ENCODE assay signal across 29 mouse cellular contexts in genomic region chr9:89600677-89601076, GRCm38 (mm10). TPM values are rescaled to one million over a fixed set of nuclear protein-coding genes. Genes with fewer than 3 reads are reported as not detected.
DNase-seq lines count a peak whose midpoint lies in the region; ATAC-seq and TF ChIP-seq lines count a peak whose summit lies in the region.
"Had no signal": no experiment of that assay in that cellular context is flagged by ENCODE, and none has a peak within 500 bp of the region (broad histone marks: within the 10 kb centered on the region; RNA-seq: fewer than 3 reads in every experiment).

No protein-coding gene starts in this region.

- H3K4me2 ChIP-seq in intestine, embryonic 14.5 days (ENCODE audit: low read length) = no peak overlapping the region
- H3K4me2 ChIP-seq in intestine, embryonic 16.5 days (ENCODE audit: low read depth, low read length) = no peak overlapping the region
- no peak overlapping the region for H3K4me2 ChIP-seq in midbrain, embryonic 11.5 days
- H3K4me2 ChIP-seq: heart, embryonic 15.5 days; intestine, embryonic 15.5 days; liver, embryonic 12.5 days had no signal

- no peak overlapping the region for H3K27ac ChIP-seq in intestine, embryonic 14.5 days (ENCODE audit: low read depth)
- no peak overlapping the region for H3K27ac ChIP-seq in intestine, embryonic 16.5 days (ENCODE audit: low read length)
- H3K27ac ChIP-seq in cerebellum, adult 2 months (ENCODE audit: insufficient read depth, low read length) = no peak overlapping the region
- H3K27ac ChIP-seq in midbrain, embryonic 11.5 days (ENCODE audit: low read depth, low read length) = no peak overlapping the region
- H3K27ac ChIP-seq: heart, embryonic 10.5 days; heart, embryonic 15.5 days; intestine, embryonic 15.5 days; kidney, postnatal 0 days; liver, embryonic 12.5 days had no signal

- H3K27me3 ChIP-seq in intestine, embryonic 14.5 days (replicated peaks; ENCODE audit: control insufficient read depth, insufficient read depth, low read length) = no peaks in the 10 kb centered on the region
- no peaks in the 10 kb centered on the region for H3K27me3 ChIP-seq in intestine, embryonic 16.5 days (replicated peaks; ENCODE audit: control insufficient read depth, insufficient read depth, low read length)
- no peaks in the 10 kb centered on the region for H3K27me3 ChIP-seq in cerebellum, adult 2 months (ENCODE audit: control insufficient read depth, insufficient read depth, low read length)
- H3K27me3 ChIP-seq in midbrain, embryonic 11.5 days (ENCODE audit: control insufficient read depth, insufficient read depth, low read length) = no peaks in the 10 kb centered on the region
- H3K27me3 ChIP-seq: heart, embryonic 15.5 days; intestine, embryonic 15.5 days; liver, embryonic 12.5 days had no signal

- no peaks in the 10 kb centered on the region for H3K36me3 ChIP-seq in intestine, embryonic 14.5 days (ENCODE audit: control insufficient read depth, insufficient read depth, low read length)
- no peaks in the 10 kb centered on the region for H3K36me3 ChIP-seq in intestine, embryonic 16.5 days (ENCODE audit: control insufficient read depth, insufficient read depth, low read length)
- no peaks in the 10 kb centered on the region for H3K36me3 ChIP-seq in midbrain, embryonic 11.5 days (ENCODE audit: control insufficient read depth, insufficient read depth, low read length)
- H3K36me3 ChIP-seq: heart, embryonic 10.5 days; heart, embryonic 15.5 days; intestine, embryonic 15.5 days; liver, embryonic 12.5 days had no signal

- no peaks in the 10 kb centered on the region for H3K9me3 ChIP-seq in intestine, embryonic 14.5 days (ENCODE audit: control insufficient read depth, low read length)
- no peaks in the 10 kb centered on the region for H3K9me3 ChIP-seq in intestine, embryonic 16.5 days (ENCODE audit: control insufficient read depth, low read length)
- no peaks in the 10 kb centered on the region for H3K9me3 ChIP-seq in midbrain, embryonic 11.5 days (ENCODE audit: control insufficient read depth, low read length)
- H3K9me3 ChIP-seq: heart, embryonic 10.5 days; heart, embryonic 15.5 days; intestine, embryonic 15.5 days had no signal

- ATAC-seq in intestine, embryonic 14.5 days (replicated peaks; ENCODE audit: low FRiP score, low TSS enrichment, low read depth) = no peak
- ATAC-seq in intestine, embryonic 16.5 days = no peak
- ATAC-seq in granulocyte monocyte progenitor cell, adult 5-6 weeks (replicated peaks; ENCODE audit: poor library complexity, severe bottlenecking) = no peak
- ATAC-seq in midbrain, embryonic 11.5 days (ENCODE audit: low FRiP score) = no peak
- ATAC-seq: forebrain, embryonic 16.5 days; hindbrain, embryonic 16.5 days; intestine, embryonic 15.5 days; liver, embryonic 12.5 days; liver, postnatal 0 days had no signal

- DNase-seq in intestine, embryonic 14.5 days (ENCODE audit: low spot score) = peak; percentile 4
- peak; percentile 69 for DNase-seq in cerebellum, adult 11 months
- DNase-seq in cerebellum, adult 2 months = peak; percentile 78 to 88
- peak; percentile 64 to 90 for DNase-seq in cerebellum, postnatal 14 days
- DNase-seq in midbrain, embryonic 11.5 days (ENCODE audit: low spot score, missing footprints) = no peak
- DNase-seq: adrenal gland, postnatal 25 days; gastrocnemius, postnatal 14 days; heart, adult 11 months; kidney, adult 8-10 months; layer of hippocampus, adult 9-11 months; liver, postnatal 0 days; lung, postnatal 36 days; midbrain, embryonic 14.5 days; retina, postnatal 1 day; right cerebral cortex, postnatal 14 days; thymus, postnatal 25 days had no signal

- TF ChIP-seq POLR2A in cerebellum, adult 2 months (IDR thresholded peaks at IDR 0.05; ENCODE audit: borderline replicate concordance, insufficient read depth, low read length) = no peak

- 89% methylated on average over 7 of the region's 7 CpGs for WGBS in intestine, embryonic 14.5 days
- WGBS in intestine, embryonic 16.5 days = 90% methylated on average over 7 of the region's 7 CpGs
- 15% methylated on average over 7 of the region's 7 CpGs for WGBS in cerebellum, adult 2 months
- 89% methylated on average over 7 of the region's 7 CpGs for WGBS in midbrain, embryonic 11.5 days

- H3K9ac ChIP-seq in intestine, embryonic 14.5 days (ENCODE audit: low read length) = no peak overlapping the region
- no peak overlapping the region for H3K9ac ChIP-seq in intestine, embryonic 16.5 days (ENCODE audit: low read depth, low read length)
- no peak overlapping the region for H3K9ac ChIP-seq in midbrain, embryonic 11.5 days (ENCODE audit: low read length)
- H3K9ac ChIP-seq: heart, embryonic 15.5 days; intestine, embryonic 15.5 days; liver, embryonic 12.5 days; liver, postnatal 0 days had no signal

- TF ChIP-seq CTCF in cerebellum, adult 2 months (IDR thresholded peaks at IDR 0.05; ENCODE audit: borderline replicate concordance, insufficient read depth, low read depth, low read length) = no peak

- H3K4me1 ChIP-seq in intestine, embryonic 14.5 days (replicated peaks; ENCODE audit: control insufficient read depth, insufficient read depth, low read length) = no peaks in the 10 kb centered on the region
- H3K4me1 ChIP-seq in intestine, embryonic 16.5 days (ENCODE audit: control insufficient read depth, insufficient read depth, low read length) = no peaks in the 10 kb centered on the region
- peaks cover 20% of the 10 kb centered on the region for H3K4me1 ChIP-seq in cerebellum, adult 2 months (ENCODE audit: control insufficient read depth, insufficient read depth, low read length)
- H3K4me1 ChIP-seq in midbrain, embryonic 11.5 days (ENCODE audit: control insufficient read depth, insufficient read depth, low read length) = no peaks in the 10 kb centered on the region
- H3K4me1 ChIP-seq: heart, embryonic 15.5 days; intestine, embryonic 15.5 days; liver, embryonic 12.5 days had no signal

- H3K4me3 ChIP-seq in intestine, embryonic 14.5 days (ENCODE audit: low read depth, low read length) = no peak overlapping the region
- H3K4me3 ChIP-seq in intestine, embryonic 16.5 days (ENCODE audit: low read length) = no peak overlapping the region
- no peak overlapping the region for H3K4me3 ChIP-seq in cerebellum, adult 2 months (replicated peaks; ENCODE audit: insufficient read depth, low read depth, low read length)
- no peak overlapping the region for H3K4me3 ChIP-seq in midbrain, embryonic 11.5 days (ENCODE audit: low read depth, low read length)
- H3K4me3 ChIP-seq: heart, embryonic 10.5 days; heart, embryonic 15.5 days; intestine, embryonic 15.5 days; liver, embryonic 12.5 days had no signal

RNA-seq across cellular contexts. Expression of gene Minar1, which starts 22.2 kb away (rescaled TPM):
- polyA plus RNA-seq in intestine, embryonic 14.5 days (2014; fragmentation: Nextera tagmentation; extraction: Ambion mirVana) = 0.12 and 0.15 TPM in 2 replicates
- 0.31 and 0.39 TPM in 2 replicates for polyA plus RNA-seq in intestine, embryonic 16.5 days (2015; fragmentation: Nextera tagmentation; extraction: Ambion mirVana)
- 3.5 and 3.9 TPM in 2 replicates for polyA plus RNA-seq in cerebellum, adult 2 months (2012; rRNA removed)
- not detected in 2 replicates for total RNA-seq in granulocyte monocyte progenitor cell, adult 5-6 weeks (2014; fragmentation: Nextera tagmentation)
- total RNA-seq in granulocyte monocyte progenitor cell, adult 5-6 weeks (2017) = not detected in 2 replicates
- 0.01 and 0.12 TPM in 2 replicates for polyA plus RNA-seq in midbrain, embryonic 11.5 days (2014; fragmentation: Nextera tagmentation; extraction: Ambion mirVana)
- total RNA-seq: megakaryocyte-erythroid progenitor cell, adult 5-6 weeks; monocyte, adult 5-6 weeks had no signal
- polyA plus RNA-seq: kidney, postnatal 0 days; large intestine, adult 2 months; liver, embryonic 12.5 days; lung, embryonic 16.5 days had no signal
